Mouse (Mus musculus): ENCODE data around the gene Usp22.
A peak's percentile ranks its signal among the peaks of the same experiment; 100 is the strongest.
"Not testable (repeated sequence)": the region's sequence is repeated elsewhere in the genome, so short reads cannot be mapped to it uniquely, and the experiment has no call there.

The Usp22 gene

DNA sequence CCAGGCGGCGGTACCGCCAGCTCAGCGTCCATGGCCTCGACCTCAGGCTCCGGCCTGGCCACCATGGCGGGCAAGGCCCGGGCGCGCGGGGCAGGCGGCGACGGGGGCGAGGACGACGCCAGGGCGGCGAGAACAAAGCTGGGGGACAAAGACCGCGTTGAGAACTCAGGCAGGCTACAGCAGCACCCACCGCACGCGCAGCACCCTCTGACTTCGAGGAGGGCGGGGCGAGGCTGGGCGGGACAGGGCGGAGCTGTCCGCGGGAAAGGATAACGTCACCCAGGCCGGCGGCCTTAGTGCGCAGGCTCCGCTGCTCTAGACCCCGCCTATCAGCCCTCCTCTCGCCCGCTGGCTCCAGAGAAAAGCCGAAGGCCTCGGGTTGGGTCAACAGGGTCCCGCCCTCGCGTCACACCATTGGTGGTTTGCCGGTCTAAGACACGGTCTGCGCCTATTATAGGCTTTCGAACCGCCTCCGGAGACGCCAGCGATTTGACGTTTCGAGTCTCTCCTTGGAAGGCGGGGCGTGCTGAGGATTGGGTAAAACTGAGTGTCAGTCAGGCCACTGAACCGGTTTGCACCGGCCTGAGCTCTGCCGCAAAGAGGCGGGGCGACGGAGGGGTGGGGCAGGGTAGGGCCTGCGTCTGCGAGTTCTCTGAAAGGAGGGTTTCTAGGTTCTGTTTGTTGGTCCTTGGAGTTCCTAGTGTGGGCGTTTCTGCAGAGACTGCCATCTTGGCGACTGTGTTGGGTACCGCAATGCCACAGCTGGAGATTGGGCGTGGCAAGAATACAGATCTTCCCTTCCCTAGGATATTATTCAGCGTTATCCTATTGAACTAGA lies at the start of gene Usp22:
Usp22 (minus strand) TSS at position 235 of the 838 bp plus-strand sequence.
- peak; percentile 96 for DNase-seq (ENCODE audit: low read depth, low spot score)

DNA sequence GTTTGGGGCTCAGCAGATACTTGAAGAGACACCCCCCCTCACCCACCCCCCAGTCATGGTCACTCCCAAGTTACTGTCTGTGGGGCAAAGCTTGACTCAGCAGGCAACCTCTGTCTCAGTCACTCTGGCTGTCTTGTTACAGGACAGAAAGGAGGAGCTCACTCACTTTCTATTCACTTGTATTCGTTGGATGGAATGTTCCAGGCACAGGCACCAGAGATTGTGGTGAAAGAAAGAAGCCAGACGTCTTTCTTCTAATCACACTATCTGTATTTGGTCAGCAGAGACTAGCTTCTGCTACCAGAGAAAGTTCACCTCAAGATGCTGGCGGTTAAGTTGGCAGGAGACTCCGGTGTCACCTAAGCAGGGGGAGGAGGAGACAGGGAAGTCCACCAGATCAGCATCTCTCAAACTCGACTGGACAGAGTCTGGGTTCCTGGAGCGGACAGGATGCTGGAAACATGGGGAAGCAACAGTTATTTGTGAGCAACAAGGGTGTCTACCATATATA lies 49.4 kb upstream of the Usp22 start:
- DNase-seq (ENCODE audit: low read depth, low spot score) = no peak

DNA sequence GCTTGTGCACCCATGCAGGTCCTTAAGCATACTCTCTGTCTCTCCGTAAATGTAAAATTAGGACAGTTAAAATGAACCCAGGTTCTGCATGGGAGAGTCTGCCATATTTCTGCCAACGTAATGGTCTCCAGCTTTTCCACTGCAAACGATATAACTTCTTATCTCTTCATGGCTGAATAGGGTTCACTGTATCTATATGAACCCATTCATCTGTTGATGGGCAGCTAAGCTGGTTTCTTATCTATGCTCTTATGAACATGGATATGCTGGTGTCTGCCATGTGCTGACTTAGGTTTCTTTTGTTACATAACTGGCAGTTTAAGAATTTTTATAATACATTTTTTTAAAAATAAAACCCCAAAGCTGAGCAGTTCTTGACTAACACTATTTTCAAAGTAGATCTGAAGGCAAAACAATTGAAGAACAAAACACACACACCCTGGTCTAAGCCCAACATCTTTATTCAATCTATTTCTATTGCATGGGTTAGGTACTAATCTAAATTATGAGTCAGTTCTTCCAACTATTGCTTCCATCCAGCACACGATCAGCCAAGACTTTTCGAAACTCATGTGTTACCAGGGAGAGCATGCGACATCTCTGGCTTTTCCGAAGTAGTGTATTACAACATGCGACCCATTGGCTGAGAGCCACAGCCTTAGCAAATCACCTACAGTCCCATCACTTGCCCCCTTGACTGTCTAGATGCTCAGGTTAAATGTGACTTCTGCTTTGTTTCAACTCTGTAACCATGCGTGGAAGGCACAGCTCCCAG lies 48.3 kb upstream of the Usp22 start:
- DNase-seq (ENCODE audit: low read depth, low spot score) = no peak

DNA sequence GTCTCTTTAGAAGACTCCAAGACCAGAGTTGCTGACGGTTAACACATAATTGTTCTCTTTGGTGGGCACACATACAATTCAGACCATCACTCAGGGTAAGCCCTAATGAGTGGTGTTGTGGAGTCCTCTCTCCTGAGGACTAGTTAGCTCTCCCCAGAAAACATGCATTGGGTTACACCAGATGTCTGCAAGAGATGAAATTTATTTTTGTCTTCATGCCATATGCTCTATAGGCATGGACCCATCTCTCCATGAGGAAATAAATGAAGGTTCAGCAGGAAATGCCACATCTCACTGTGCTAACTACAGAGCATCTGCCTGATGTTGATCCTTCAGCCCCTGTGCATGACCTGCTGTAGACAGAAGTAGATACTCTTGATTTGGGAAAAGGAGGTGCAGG lies 47.2 kb upstream of the Usp22 start:
- no peak for DNase-seq (ENCODE audit: low read depth, low spot score)

DNA sequence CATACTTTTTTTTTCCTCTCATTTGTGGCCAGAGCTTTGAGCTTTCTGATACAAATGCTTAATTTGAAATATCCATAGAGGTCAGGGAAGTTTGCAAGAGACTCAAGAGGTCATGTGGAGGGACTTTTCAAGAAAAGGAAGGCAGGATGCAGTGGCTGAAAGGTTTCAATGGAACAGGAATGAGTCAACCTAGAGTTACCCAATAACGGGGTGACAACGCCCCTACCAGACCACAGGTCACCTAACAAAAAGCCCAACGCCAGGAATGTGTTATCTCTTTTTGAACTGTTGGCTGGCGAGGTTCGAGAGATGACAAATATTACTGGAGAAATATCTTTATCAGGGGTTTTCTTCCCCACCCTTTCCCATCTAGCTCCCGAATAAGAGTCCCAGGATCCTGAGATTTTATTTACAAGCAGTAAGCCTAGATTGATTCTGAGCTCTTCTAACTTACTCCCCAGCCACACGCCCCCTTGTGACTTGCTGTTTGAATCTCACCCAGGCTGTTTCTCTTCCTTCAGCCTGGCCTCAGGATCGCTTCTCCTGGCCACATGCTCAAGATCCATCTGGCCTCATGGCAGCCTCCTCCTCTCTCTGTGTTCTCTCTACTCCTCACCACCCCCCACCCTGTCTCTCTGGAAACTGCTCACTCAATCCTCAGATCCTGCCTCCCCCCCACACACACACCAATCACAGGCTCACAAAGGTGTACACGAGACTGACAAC lies 45.5 kb upstream of the Usp22 start:
- DNase-seq (ENCODE audit: low read depth, low spot score) = no peak

DNA sequence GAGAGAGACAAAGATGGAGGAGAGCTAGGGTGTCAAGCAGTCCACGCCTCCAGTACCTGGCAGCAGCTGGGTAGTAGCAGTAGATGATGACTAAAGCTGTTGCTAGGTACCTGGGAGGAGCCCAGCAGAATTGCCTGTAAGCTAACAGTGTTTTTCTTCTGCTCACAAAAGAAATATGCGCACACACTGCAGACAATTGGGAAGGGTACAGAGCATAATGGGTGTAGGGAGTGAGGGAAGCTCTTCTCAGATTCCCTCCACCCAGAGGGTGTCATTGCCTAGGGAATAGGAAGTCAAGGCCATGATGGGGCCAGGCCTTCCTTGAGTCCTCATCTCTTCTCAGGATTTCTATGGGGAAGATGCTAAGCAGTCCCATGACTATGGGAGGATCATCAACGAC lies 41.1 kb upstream of the Usp22 start:
- DNase-seq (ENCODE audit: low read depth, low spot score) = no peak

DNA sequence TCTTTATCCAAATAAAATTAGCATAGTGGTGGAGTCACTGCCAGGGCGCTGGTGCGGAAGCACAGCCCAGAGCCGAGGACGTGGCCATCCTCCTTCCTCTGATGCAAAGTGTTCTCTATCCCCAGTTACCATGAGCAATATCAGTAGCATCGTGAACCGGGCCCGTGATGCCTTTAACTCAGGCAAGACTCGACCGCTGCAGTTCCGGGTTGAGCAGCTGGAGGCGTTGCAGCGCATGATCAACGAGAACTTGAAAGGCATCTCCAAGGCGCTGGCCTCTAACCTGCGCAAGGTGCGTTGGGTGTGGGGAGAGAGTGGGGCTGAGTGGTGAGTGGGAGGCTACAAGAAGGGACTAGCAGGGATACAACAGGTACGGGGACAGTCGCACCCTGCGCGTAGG lies 37.2 kb upstream of the Usp22 start:
- DNase-seq (ENCODE audit: low read depth, low spot score) = no peak

DNA sequence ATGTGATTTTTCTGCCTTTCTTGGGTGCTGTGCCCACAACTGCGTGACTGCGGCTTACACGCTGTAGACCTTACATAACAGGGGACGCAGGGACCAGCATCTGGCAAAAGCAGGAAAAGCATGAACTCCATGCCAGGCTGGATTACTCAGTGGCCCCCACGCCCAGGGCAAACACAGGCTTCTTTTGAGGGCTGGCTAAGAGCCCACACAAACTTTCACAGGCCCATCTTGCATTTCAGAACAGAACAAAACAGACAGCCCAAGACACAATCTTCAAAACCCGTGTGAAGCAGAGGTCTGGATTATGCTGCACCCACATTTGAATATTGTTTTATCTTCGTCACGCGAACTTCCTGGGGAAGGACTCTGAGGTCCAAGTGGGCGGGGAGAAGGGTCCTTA lies 33.5 kb upstream of the Usp22 start:
- no peak for DNase-seq (ENCODE audit: low read depth, low spot score)

DNA sequence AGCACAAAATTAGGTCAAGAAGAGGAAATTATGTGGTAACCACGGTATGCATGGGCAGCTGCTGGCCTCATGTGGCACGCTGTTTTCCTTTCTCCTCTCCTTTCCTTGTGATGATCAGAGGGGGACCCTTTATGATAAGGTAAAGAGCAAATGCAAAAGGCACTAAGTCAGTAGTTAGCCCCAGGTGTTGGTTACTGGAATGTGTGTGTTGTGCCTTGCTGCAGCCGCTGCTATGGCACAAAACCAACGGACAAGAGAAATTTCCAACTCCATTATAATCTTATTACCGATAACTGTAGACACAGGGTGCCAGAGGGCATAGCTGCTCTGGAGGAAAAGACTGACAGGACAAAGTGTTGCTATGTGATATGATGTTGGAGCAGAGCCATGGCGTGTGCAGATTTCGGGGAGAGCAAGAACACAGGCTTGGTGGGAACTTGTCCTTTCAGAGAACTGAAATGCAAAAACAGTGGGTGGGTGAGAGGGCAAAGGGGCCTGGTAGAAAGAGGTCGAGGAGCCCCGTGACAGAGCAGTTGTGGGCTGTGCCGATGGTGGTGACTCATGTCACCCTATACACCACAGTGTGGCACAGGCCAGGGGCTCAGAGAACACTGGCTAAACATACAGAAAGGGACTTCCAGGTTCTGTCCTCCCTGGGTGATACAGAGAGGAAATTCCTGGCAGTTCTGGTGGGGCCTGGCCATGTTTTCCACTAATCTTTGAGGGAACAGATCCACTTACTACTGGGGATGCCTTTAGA lies 32.8 kb upstream of the Usp22 start, which contains the start of gene Aldh3a1:
Aldh3a1 (plus strand) TSS at position 51 of the 760 bp plus-strand sequence.
- DNase-seq (ENCODE audit: low read depth, low spot score) = no peak

DNA sequence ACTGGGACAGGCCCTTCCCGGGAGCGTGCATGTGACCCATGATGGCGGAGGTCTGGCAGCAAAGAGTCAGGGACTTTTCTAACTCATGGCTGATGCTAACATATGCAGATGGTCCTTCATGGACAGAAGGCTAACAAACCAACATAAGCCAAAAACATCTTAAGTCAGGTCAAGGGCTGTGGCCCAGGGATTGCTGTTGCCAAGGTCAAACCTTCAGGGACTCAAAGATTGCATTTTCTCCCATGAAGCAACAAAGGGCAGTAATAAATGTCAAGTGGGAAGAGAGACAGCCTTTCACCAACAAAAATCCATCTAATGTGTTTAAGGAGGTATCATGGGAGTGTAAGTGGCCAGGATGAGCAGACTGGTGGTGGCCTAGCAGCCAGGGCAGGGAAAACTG lies 31.3 kb upstream of the Usp22 start:
- no peak for DNase-seq (ENCODE audit: low read depth, low spot score)

DNA sequence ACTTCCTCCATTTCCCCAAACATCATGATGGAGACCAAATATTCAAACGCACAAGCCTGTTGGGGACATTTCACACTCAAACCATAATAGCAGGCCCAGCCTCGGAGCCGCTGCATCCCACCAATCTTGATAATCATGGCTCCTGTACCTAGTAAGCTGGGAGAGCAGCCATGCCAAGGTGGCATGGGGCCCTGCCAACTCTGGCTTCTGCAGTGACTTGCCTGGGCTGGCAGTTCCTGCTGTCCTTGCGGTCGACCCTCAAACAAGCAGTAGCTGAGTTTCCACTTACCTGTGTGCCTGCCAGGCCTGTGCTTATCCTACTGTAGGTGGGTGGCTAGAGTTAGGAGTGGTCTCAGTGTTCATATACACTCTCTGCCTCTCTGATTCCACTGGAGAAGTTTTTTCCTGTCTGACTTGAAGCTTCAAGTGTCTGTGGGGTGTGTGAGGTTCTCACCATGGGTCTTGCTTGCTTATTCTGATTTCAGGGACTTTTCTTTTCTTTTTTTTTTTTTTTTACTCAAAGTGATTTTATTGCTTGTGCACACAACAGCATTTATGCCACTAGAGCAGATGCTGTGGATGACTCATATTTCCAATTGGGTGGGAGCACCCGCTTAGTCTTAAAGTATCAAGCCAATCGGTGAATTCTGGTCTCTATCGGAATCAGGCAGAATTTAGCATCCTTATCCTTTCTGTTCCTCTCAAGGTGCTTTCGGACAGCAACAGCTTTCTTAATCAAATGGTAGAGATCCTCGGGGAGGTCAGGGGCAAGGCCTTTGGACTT lies 30.5 kb upstream of the Usp22 start:
- DNase-seq (ENCODE audit: low read depth, low spot score) = no peak

DNA sequence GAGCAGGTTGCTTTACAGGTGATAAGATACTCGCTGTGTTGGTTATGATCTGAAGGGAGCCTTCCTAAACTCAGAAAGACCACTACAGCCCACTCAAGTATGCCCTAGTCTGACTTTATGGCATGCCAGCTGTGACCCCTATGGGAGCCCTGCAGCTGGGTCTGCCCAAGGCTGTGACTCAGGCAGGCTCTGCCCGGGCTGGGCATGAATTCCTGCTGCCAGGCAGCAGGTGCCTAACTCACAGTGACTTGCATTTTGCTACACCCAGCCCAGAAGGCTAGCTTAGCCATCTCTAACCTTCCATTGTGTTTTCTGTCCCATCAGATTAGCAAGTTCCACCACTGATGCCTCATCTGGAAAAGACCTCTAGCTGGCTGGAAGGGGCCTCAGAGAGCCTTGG lies 28.0 kb upstream of the Usp22 start:
- no peak for DNase-seq (ENCODE audit: low read depth, low spot score)

DNA sequence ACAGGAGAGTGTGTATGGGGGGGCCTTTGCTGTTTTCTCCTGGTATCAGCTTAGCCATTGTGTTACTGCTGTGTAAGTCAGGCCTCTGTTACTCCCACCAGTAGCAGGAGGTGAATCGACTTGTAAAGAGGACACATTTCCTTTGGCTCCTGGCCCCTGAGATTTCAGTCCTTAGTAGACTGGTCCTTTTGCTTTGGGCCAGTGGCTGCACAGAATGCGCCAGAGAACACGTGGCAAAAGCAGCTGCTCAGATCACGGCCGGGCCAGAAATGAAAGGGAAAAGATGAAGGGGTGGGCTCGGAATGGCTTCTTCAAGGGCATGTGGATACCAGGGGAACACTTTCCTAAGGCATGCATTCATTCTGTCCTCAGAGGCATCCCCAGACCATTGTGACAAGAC lies 27.3 kb upstream of the Usp22 start:
- DNase-seq (ENCODE audit: low read depth, low spot score) = no peak

DNA sequence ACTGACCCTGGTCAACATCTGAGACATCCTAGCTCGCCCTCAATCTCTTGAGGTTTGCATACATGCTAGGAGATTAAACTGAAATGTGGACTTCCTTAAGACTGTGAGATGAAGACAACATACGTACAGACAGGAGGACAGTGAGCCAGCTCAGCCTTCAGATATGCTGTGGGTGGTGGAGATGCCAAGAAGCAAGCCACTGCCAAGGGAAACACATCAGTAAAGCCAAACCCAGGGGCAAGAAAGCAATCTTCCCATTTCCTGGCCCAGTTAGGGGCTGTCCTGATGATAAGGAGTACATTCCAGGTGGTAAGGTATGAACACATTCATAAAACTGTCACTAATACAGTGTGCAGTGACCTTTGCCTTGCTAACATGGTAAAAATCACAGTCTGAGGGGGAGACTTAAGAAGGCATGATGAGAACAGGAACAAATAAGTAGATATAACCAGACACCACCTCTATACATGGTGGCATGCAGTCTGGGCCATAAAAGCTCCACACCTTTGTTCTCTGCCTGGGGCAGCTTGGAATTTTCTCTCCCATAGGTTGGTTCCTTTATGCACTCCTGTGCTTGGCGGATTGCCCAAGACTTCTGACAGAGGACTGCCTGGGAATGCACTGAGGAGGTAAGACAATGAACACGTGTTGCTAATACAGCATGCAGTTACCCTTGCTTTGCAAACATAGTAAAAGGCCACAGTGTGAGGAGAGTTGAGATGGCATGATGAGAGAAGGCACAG lies 24.9 kb upstream of the Usp22 start:
- DNase-seq (ENCODE audit: low read depth, low spot score) = no peak

DNA sequence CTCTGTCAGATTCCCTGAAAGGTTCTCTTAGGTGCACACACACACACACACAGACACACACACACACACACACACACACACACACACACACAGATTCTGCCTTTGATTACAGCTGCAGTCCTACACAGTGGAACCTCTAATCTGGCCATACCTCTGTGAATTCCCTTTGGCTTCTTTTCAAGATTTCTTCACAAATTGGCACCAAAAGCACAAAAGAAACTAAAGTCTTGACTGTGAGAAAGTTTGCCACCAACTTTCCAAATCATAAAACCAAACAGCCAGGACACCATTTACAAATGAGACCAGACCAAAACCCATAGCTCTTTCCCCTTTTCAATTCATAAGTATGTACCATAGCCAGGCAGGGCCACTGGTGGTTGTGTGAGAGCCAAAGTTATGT lies 23.1 kb upstream of the Usp22 start:
- DNase-seq (ENCODE audit: low read depth, low spot score) = no peak

DNA sequence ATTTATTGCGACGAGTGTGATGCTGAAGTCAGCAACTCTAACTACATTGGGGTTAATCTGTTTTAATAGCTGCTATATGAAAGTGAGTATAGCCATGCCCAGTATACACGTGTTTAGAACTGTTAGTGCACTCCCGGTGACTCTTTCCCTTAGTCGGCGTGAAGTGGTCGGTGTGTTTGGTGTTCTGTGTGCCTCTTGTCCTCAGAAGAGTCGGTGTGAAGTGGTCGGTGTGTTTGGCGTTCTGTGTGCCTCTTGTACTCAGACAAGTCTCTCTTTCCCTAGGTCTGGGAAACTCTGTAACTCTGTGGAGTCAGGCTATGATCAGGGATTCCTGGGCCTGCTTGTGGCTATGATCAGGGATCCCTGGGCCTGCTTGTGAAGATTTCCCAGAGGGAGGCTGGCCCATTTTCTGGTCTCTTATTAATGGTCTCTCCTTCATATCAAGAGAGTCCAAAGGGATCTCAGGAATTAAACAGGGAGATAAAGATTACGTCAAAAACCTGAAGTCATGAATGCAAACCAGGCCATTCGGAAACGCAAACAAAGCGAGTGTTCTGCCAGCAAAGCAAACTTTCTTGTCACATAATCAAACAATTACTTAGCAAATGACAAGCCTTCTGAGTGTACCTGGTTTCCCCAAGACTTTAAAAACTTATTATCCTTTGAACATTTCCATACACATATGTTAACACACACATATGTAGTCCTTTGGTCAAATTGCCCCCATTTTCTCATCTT lies 21.9 kb upstream of the Usp22 start:
- no peak for DNase-seq (ENCODE audit: low read depth, low spot score)

DNA sequence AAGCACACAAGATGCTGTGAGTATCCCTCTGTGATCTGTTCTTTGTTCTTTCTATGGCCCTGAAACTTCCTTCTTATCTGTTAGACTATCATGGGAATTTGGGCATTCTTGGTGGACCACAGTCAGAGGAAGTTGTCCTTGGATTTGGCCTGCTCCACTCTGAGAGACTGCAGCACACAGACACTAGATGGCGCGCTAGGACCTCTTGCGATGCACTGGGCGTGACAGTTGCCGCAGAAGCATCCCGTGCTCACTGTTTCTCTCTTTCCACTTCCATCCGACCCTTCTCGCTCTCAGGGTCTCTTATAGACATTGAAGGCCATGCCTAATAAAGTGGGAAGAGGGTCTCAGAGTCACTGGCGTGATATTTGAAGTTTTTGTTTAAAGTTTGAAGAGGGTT lies 18.5 kb upstream of the Usp22 start:
- DNase-seq (ENCODE audit: low read depth, low spot score) = peak; percentile 62

DNA sequence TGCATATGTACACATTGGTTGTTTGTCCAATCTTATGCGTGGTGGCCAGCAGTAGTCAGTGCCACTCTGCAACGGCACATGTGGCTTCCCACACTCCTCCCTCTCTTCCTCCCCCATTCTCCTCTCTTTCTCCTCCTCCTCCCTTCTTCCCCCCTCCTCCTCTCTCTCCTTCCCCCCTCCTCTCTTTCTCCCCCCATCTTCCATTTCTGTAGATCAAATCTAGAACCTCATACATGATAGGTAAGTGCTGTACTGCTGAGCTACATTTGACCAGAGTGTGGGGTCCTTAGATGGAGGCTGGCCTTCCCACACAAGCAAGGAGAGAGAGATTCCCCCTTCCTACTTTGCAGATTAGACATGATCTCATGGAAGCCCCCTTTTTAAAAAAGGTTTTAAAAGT lies 17.9 kb upstream of the Usp22 start:
- DNase-seq (ENCODE audit: low read depth, low spot score) = no peak

DNA sequence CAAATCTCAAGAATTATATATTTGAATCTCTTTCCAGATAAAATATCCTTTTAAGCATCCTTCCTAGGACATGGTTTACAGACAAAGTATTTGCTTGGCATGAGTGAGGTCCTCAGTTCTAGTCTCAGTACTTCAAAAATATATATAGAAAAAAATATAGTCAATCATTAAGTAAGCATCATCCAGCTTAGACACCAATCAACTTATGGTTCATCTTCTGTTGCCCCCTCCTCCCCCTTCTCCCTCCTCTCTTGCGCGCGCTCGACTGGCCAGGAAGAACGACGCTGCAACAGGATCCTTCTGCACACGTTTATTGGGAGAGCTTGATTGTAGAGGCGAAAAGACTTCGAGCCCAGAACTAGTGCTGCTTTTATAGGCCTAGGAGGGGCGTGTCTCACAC lies 17.3 kb upstream of the Usp22 start:
- not testable (repeated sequence) for DNase-seq (ENCODE audit: low read depth, low spot score)
